Mouse (Mus musculus): ENCODE results near the gene Dnajc25. TPM values are rescaled to one million over a fixed set of nuclear protein-coding genes. Genes with fewer than 3 reads are reported as not detected.

Gene Dnajc25
- polyA plus RNA-seq, 1 experiment from 2014 or later = 8.0 TPM

Other genes starting within 250 kb of the Dnajc25 start
- not detected in 2 replicates for gene Olfr267, start 207.3 kb upstream of the Dnajc25 start, polyA plus RNA-seq (2015; fragmentation: Nextera tagmentation; extraction: Ambion mirVana)
- 14.9 and 18.8 TPM in 2 replicates for gene Ecpas, start 82.3 kb upstream of the Dnajc25 start, polyA plus RNA-seq (2015; fragmentation: Nextera tagmentation; extraction: Ambion mirVana)
- 0.03 and 0.06 TPM in 2 replicates for gene Zkscan16, start 51.4 kb upstream of the Dnajc25 start, polyA plus RNA-seq (2015; fragmentation: Nextera tagmentation; extraction: Ambion mirVana)
- gene Ptgr1, start 7.9 kb upstream of the Dnajc25 start, polyA plus RNA-seq (2015; fragmentation: Nextera tagmentation; extraction: Ambion mirVana) = 18.1 and 19.6 TPM in 2 replicates
- gene Gm20503, start 8.1 kb downstream of the Dnajc25 start, polyA plus RNA-seq (2015; fragmentation: Nextera tagmentation; extraction: Ambion mirVana) = 8.0 and 9.3 TPM in 2 replicates
- gene Gng10, start 40.0 kb downstream of the Dnajc25 start, polyA plus RNA-seq (2015; fragmentation: Nextera tagmentation; extraction: Ambion mirVana) = 34.7 and 40.6 TPM in 2 replicates
- gene AI481877, start 143.9 kb downstream of the Dnajc25 start, polyA plus RNA-seq (2015; fragmentation: Nextera tagmentation; extraction: Ambion mirVana) = not detected in 2 replicates
- 9.2 and 10.5 TPM in 2 replicates for gene Ugcg, start 194.2 kb downstream of the Dnajc25 start, polyA plus RNA-seq (2015; fragmentation: Nextera tagmentation; extraction: Ambion mirVana)

Measured in liver, embryonic 13.5 days (tissue).